Mouse (Mus musculus) right cerebral cortex, postnatal 14 days (tissue): ENCODE measurements around the gene Chrm2.

ENCODE experiments used
- DNase-seq: peaks from one replicate; pipeline ENCODE4 v3.0.0; 2022

Chrm2 gene

GRCm38 (mm10) chr6:36387612-36388400 is at the start of gene Chrm2:
Chrm2 (plus strand) TSS chr6:36388084.
- peak; percentile 23 for DNase-seq

- DNase-seq, result no peak
Measured at GRCm38 (mm10) chr6:36373983-36374382, 13.9 kb upstream of the Chrm2 start.

- DNase-seq, result no peak
Measured at GRCm38 (mm10) chr6:36377936-36378335, 9.9 kb upstream of the Chrm2 start.

GRCm38 (mm10) chr6:36384102-36384501 is 3.8 kb upstream of the Chrm2 start:
- no peak for DNase-seq

- peak; percentile 12 for DNase-seq
Measured at GRCm38 (mm10) chr6:36388401-36389259, 746 bp downstream of the Chrm2 start.

- DNase-seq, result no peak
Measured at GRCm38 (mm10) chr6:36389260-36389965, 1.5 kb downstream of the Chrm2 start.

- DNase-seq, result no peak
Measured at GRCm38 (mm10) chr6:36393705-36394104, 5.8 kb downstream of the Chrm2 start.

GRCm38 (mm10) chr6:36405139-36405538 is 17.3 kb downstream of the Chrm2 start:
- no peak for DNase-seq

GRCm38 (mm10) chr6:36409016-36409415 is 21.1 kb downstream of the Chrm2 start:
- no peak for DNase-seq

GRCm38 (mm10) chr6:36410057-36410456 is 22.2 kb downstream of the Chrm2 start:
- no peak for DNase-seq

GRCm38 (mm10) chr6:36419716-36420115 is 31.8 kb downstream of the Chrm2 start:
- DNase-seq, result no peak

- peak; percentile 4 for DNase-seq
Measured at GRCm38 (mm10) chr6:36437964-36438363, 50.1 kb downstream of the Chrm2 start.

GRCm38 (mm10) chr6:36439218-36439617 is 51.3 kb downstream of the Chrm2 start:
- no peak for DNase-seq

- no peak for DNase-seq
Measured at GRCm38 (mm10) chr6:36451480-36451879, 63.6 kb downstream of the Chrm2 start.

- DNase-seq, result no peak
Measured at GRCm38 (mm10) chr6:36455071-36455470, 67.2 kb downstream of the Chrm2 start.

- no peak for DNase-seq
Measured at GRCm38 (mm10) chr6:36457015-36457414, 69.1 kb downstream of the Chrm2 start.

GRCm38 (mm10) chr6:36464008-36464407 is 76.1 kb downstream of the Chrm2 start:
- no peak for DNase-seq

- no peak for DNase-seq
Measured at GRCm38 (mm10) chr6:36484132-36484665, 96.3 kb downstream of the Chrm2 start.

- DNase-seq, result no peak
Measured at GRCm38 (mm10) chr6:36507008-36507663, 119.3 kb downstream of the Chrm2 start.

GRCm38 (mm10) chr6:36507946-36508345 is 120.1 kb downstream of the Chrm2 start:
- no peak for DNase-seq

GRCm38 (mm10) chr6:36508469-36508868 is 120.6 kb downstream of the Chrm2 start:
- no peak for DNase-seq

- DNase-seq, result no peak
Measured at GRCm38 (mm10) chr6:36516508-36516907, 128.6 kb downstream of the Chrm2 start.
